Mouse (Mus musculus): ENCODE results near the gene Tipin. TPM values are rescaled to one million over a fixed set of nuclear protein-coding genes. Genes with fewer than 3 reads are reported as not detected.
"Not testable (repeated sequence)": the region's sequence is repeated elsewhere in the genome, so short reads cannot be mapped to it uniquely, and the experiment has no call there.

The Tipin gene
- polyA plus RNA-seq, 1 experiment from 2014 or later: 224 TPM

DNA sequence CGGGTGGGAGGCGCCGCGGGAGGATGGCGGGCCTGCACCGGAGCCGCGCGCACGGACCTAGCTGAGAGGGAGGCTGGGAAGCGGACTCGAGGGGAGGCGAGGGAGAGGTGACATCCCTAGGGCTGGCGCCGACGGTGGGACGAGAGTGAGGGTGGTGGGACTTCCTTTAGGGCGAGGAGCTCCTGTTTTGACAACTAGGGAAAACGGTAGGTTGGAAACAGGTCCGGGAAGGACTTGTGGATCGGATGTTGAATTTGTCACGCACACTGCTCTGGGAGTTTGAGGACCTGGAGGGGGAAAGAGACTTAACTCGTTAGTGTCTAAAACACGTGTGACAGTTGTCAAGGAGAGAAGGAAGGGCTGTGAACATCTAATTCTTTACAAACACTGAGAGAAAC lies 399 bp downstream of the Tipin start:
- Histone ChIP-seq H3K27ac (ENCODE audit: low read length) (peak overlapping the region; percentile 91), H3K36me3 (ENCODE audit: control insufficient read depth, insufficient read depth, low read length) (no peaks in the 10 kb centered on the region), H3K27me3 (ENCODE audit: control insufficient read depth, insufficient read depth, low read depth, low read length) (no peaks in the 10 kb centered on the region), H3K9me3 (ENCODE audit: control insufficient read depth, low read length) (no peaks in the 10 kb centered on the region), H3K4me1 (replicated peaks; ENCODE audit: control insufficient read depth, insufficient read depth, low read length) (peaks cover 7% of the 10 kb centered on the region), H3K4me3 (ENCODE audit: low read length) (peak overlapping the region; percentile 90), H3K9ac (ENCODE audit: low read length) (peak overlapping the region; percentile 92), H3K4me2 (ENCODE audit: low read depth, low read length) (peak overlapping the region; percentile 60)
- 0% methylated on average over 23 of the region's 24 CpGs for WGBS
- peak; percentile 91 for ATAC-seq (ENCODE audit: low read depth)

DNA sequence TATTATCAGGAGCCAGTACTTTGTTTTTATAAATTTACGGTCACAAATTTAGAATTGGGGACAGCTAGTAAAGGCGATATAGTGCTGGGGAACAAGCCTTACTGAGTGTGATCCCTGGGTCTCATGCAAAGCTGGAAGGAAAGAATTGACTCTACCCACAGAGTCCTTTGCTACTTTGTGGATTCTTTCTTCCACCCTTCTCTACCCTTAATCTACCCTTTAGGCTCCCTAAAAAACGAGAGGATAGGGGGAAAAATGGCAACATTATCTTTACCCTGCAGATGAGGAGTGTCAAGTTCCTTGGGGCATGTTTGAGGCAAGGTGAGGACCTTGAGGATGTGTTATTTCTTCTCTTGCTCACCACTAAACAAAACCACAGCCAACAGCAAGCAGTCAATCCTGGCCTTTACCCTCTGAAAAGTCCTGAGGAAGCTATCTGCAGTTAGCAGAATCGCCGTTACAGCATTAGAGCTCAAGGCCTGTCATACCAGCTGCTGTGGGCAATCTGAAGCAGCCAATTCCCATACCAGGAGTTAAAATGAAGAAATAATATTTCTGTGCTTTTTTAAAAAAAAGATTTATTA lies 1.1 kb downstream of the Tipin start:
- Histone ChIP-seq H3K9me3 (ENCODE audit: control insufficient read depth, low read length) (no peaks in the 10 kb centered on the region), H3K4me3 (ENCODE audit: low read length) (peak overlapping the region; percentile 90), H3K27ac (ENCODE audit: low read length) (no peak overlapping the region), H3K9ac (ENCODE audit: low read length) (peak overlapping the region; percentile 92), H3K27me3 (ENCODE audit: control insufficient read depth, insufficient read depth, low read depth, low read length) (no peaks in the 10 kb centered on the region), H3K36me3 (ENCODE audit: control insufficient read depth, insufficient read depth, low read length) (no peaks in the 10 kb centered on the region), H3K4me1 (replicated peaks; ENCODE audit: control insufficient read depth, insufficient read depth, low read length) (peaks cover 7% of the 10 kb centered on the region), H3K4me2 (ENCODE audit: low read depth, low read length) (peak overlapping the region; percentile 60)
- WGBS: 38% methylated on average over 5 of the region's 5 CpGs
- no peak for ATAC-seq (ENCODE audit: low read depth)

DNA sequence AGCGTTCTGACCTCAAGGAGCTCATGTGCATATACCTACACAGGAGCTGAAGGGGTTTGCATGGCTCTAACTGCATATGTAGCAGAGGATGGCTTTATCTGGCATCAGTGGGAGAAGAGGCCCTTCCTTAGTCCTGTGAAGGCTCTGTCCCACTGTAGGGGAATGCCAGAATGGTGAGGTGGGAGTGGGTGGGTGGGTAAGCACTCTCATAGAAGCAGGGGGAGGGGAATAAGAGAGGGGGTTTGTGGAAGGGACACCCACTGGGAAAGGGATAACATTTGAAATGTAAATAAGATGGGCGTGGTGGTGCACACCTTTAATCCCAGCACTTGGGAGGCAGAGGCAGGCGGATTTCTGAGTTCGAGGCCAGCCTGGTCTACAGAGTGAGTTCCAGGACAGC lies 21.7 kb downstream of the Tipin start:
- H3K36me3 ChIP-seq (ENCODE audit: control insufficient read depth, insufficient read depth, low read length): peaks cover 41% of the 10 kb centered on the region
- H3K9me3 ChIP-seq (ENCODE audit: control insufficient read depth, low read length); H3K4me1 ChIP-seq (replicated peaks; ENCODE audit: control insufficient read depth, insufficient read depth, low read length); H3K27me3 ChIP-seq (ENCODE audit: control insufficient read depth, insufficient read depth, low read depth, low read length); H3K4me2 ChIP-seq (ENCODE audit: low read depth, low read length); H3K9ac ChIP-seq (ENCODE audit: low read length); ATAC-seq (ENCODE audit: low read depth); H3K4me3 ChIP-seq (ENCODE audit: low read length); H3K27ac ChIP-seq (ENCODE audit: low read length): not testable (repeated sequence)
- 89% methylated on average over 4 of the region's 4 CpGs for WGBS

- peaks cover 34% of the 10 kb centered on the region for H3K36me3 ChIP-seq (ENCODE audit: control insufficient read depth, insufficient read depth, low read length)
- ATAC-seq (ENCODE audit: low read depth): no peak
- H3K4me3 ChIP-seq (ENCODE audit: low read length): no peak overlapping the region
- no peaks in the 10 kb centered on the region for H3K27me3 ChIP-seq (ENCODE audit: control insufficient read depth, insufficient read depth, low read depth, low read length)
- no peak overlapping the region for H3K9ac ChIP-seq (ENCODE audit: low read length)
- no peaks in the 10 kb centered on the region for H3K9me3 ChIP-seq (ENCODE audit: control insufficient read depth, low read length)
- no peak overlapping the region for H3K4me2 ChIP-seq (ENCODE audit: low read depth, low read length)
- H3K27ac ChIP-seq (ENCODE audit: low read length): no peak overlapping the region
- 69% methylated on average over 6 of the region's 6 CpGs for WGBS
- H3K4me1 ChIP-seq (replicated peaks; ENCODE audit: control insufficient read depth, insufficient read depth, low read length): no peaks in the 10 kb centered on the region
These were observed 25.3 kb downstream of the Tipin start for GRCm38 (mm10) chr9:64306476-64307312.

GRCm38 (mm10) chr9:64310996-64311785 lies 29.8 kb downstream of the Tipin start:
- Histone ChIP-seq H3K27ac (ENCODE audit: low read length) (no peak overlapping the region), H3K4me2 (ENCODE audit: low read depth, low read length) (no peak overlapping the region), H3K9me3 (ENCODE audit: control insufficient read depth, low read length) (no peaks in the 10 kb centered on the region), H3K4me3 (ENCODE audit: low read length) (no peak overlapping the region), H3K4me1 (replicated peaks; ENCODE audit: control insufficient read depth, insufficient read depth, low read length) (no peaks in the 10 kb centered on the region), H3K27me3 (ENCODE audit: control insufficient read depth, insufficient read depth, low read depth, low read length) (no peaks in the 10 kb centered on the region), H3K9ac (ENCODE audit: low read length) (no peak overlapping the region), H3K36me3 (ENCODE audit: control insufficient read depth, insufficient read depth, low read length) (peaks cover 26% of the 10 kb centered on the region)
- ATAC-seq (ENCODE audit: low read depth): no peak
- WGBS: 68% methylated on average over 16 of the region's 16 CpGs

- no peak overlapping the region for H3K27ac ChIP-seq (ENCODE audit: low read length)
- 13% methylated on average over 1 of the region's 1 CpGs for WGBS
- H3K4me3 ChIP-seq (ENCODE audit: low read length): no peak overlapping the region
- H3K4me2 ChIP-seq (ENCODE audit: low read depth, low read length): no peak overlapping the region
- H3K9ac ChIP-seq (ENCODE audit: low read length): no peak overlapping the region
- H3K4me1 ChIP-seq (replicated peaks; ENCODE audit: control insufficient read depth, insufficient read depth, low read length): no peaks in the 10 kb centered on the region
- H3K36me3 ChIP-seq (ENCODE audit: control insufficient read depth, insufficient read depth, low read length): peaks cover 22% of the 10 kb centered on the region
- no peak for ATAC-seq (ENCODE audit: low read depth)
- no peaks in the 10 kb centered on the region for H3K9me3 ChIP-seq (ENCODE audit: control insufficient read depth, low read length)
- H3K27me3 ChIP-seq (ENCODE audit: control insufficient read depth, insufficient read depth, low read depth, low read length): no peaks in the 10 kb centered on the region
These were observed 30.7 kb downstream of the Tipin start for GRCm38 (mm10) chr9:64312128-64312527.

DNA sequence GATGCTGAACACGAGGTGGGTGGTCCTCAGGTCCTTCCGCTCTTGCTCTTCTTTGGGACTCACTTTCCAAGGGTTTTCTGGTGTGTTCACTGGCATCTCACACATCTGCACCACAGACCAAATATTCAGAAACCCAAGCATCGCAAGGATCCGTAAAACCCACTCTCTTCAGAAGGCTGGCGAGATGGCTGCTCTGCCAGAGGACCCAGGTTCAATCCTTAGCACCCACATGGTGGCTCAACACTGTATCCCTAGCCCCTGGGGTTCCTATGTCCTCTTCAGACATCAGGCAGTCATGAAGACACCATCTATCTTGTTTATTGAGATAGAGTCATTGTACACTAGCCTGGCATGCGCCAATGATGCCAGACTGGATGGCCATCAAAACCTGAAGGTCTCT lies 33.3 kb downstream of the Tipin start:
- H3K4me1 ChIP-seq (replicated peaks; ENCODE audit: control insufficient read depth, insufficient read depth, low read length): no peaks in the 10 kb centered on the region
- ATAC-seq (ENCODE audit: low read depth): no peak
- H3K27ac ChIP-seq (ENCODE audit: low read length): no peak overlapping the region
- H3K36me3 ChIP-seq (ENCODE audit: control insufficient read depth, insufficient read depth, low read length): peaks cover 25% of the 10 kb centered on the region
- H3K27me3 ChIP-seq (ENCODE audit: control insufficient read depth, insufficient read depth, low read depth, low read length): no peaks in the 10 kb centered on the region
- H3K9ac ChIP-seq (ENCODE audit: low read length): no peak overlapping the region
- WGBS: 95% methylated on average over 6 of the region's 6 CpGs
- H3K4me2 ChIP-seq (ENCODE audit: low read depth, low read length): no peak overlapping the region
- H3K4me3 ChIP-seq (ENCODE audit: low read length): no peak overlapping the region
- no peaks in the 10 kb centered on the region for H3K9me3 ChIP-seq (ENCODE audit: control insufficient read depth, low read length)

DNA sequence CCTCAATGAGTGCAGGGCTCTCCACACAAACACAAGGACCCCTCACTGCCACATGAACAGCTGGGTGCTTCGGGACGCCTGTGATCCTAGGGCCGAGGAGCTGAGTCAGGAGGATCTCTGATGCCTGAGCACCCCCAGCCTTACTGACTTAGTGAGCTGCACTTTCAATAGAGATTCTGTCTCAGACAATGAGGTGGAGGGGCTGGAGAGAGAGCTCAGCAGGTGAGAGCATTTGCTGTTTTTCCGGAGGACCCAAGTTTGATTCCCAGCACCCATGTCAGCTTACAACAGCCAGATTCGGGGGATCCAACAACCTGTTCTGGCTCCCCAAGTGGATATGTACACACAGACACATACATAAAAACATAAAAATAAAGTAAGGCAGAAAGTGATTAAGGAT lies 35.6 kb downstream of the Tipin start:
- Histone ChIP-seq H3K9me3 (ENCODE audit: control insufficient read depth, low read length) (no peaks in the 10 kb centered on the region), H3K4me3 (ENCODE audit: low read length) (no peak overlapping the region), H3K36me3 (ENCODE audit: control insufficient read depth, insufficient read depth, low read length) (peaks cover 32% of the 10 kb centered on the region), H3K9ac (ENCODE audit: low read length) (no peak overlapping the region), H3K4me2 (ENCODE audit: low read depth, low read length) (no peak overlapping the region), H3K4me1 (replicated peaks; ENCODE audit: control insufficient read depth, insufficient read depth, low read length) (no peaks in the 10 kb centered on the region), H3K27ac (ENCODE audit: low read length) (no peak overlapping the region), H3K27me3 (ENCODE audit: control insufficient read depth, insufficient read depth, low read depth, low read length) (no peaks in the 10 kb centered on the region)
- no peak for ATAC-seq (ENCODE audit: low read depth)
- 98% methylated on average over 5 of the region's 5 CpGs for WGBS

DNA sequence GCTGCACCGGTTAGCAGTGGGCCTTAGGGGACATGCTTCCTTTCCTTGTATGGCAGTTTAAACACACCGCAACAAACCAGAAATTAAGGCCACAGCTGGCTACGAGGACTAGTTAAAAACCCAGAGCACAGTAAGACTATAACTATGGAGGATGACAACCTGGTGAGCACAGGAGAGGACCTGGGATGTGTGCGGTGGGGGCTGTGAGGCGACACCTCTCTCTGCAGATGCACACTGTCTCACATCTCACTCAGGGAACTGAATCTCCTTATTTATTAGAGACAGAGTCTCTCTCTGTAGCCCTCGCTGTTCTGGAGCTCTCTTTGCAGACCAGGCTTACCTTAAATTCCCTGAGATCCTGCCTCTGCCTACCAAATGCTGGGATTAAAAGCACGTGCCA lies 42.6 kb downstream of the Tipin start:
- Histone ChIP-seq H3K9me3 (ENCODE audit: control insufficient read depth, low read length) (no peaks in the 10 kb centered on the region), H3K4me3 (ENCODE audit: low read length) (no peak overlapping the region), H3K27me3 (ENCODE audit: control insufficient read depth, insufficient read depth, low read depth, low read length) (no peaks in the 10 kb centered on the region), H3K36me3 (ENCODE audit: control insufficient read depth, insufficient read depth, low read length) (peaks cover 25% of the 10 kb centered on the region), H3K4me2 (ENCODE audit: low read depth, low read length) (no peak overlapping the region), H3K27ac (ENCODE audit: low read length) (no peak overlapping the region), H3K9ac (ENCODE audit: low read length) (no peak overlapping the region), H3K4me1 (replicated peaks; ENCODE audit: control insufficient read depth, insufficient read depth, low read length) (no peaks in the 10 kb centered on the region)
- 94% methylated on average over 7 of the region's 7 CpGs for WGBS
- ATAC-seq (ENCODE audit: low read depth): no peak

Data from lung, embryonic 16.5 days (tissue).